Mouse (Mus musculus) kidney, embryonic 15.5 days (tissue): ENCODE measurements around the gene Atat1. TPM values are rescaled to one million over a fixed set of nuclear protein-coding genes. Genes with fewer than 3 reads are reported as not detected.

Source experiments
- ATAC-seq: fragments of 200-750 bp; cut with Nextera tagmentation; replicated peaks from 2 replicates; pipeline ENCODE4 v1.8.0; 2017; ENCODE audit warnings: moderate TSS enrichment; ENCODE audit not compliant: low FRiP score
- H3K27ac ChIP-seq: fragments of 300-500 bp; sonication (generic); 2 replicates; pipeline ENCODE4 v1.5.1; 2015; ENCODE audit warnings: mild to moderate bottlenecking, inconsistent platforms
- H3K27me3 ChIP-seq: fragments of 300-500 bp; sonication (generic); 2 replicates; pipeline ENCODE4 v1.6.1; 2015; ENCODE audit warnings: inconsistent platforms
- H3K36me3 ChIP-seq: fragments of 300-500 bp; sonication (generic); 2 replicates; pipeline ENCODE4 v1.6.1; 2015; ENCODE audit warnings: inconsistent platforms
- H3K4me1 ChIP-seq: fragments of 300-500 bp; sonication (generic); 2 replicates; pipeline ENCODE4 v1.6.1; 2015; ENCODE audit warnings: inconsistent platforms
- H3K4me2 ChIP-seq: fragments of 300-500 bp; sonication (generic); 2 replicates; pipeline ENCODE4 v1.6.1; 2015; ENCODE audit warnings: moderate library complexity, mild to moderate bottlenecking, inconsistent platforms
- H3K4me3 ChIP-seq: fragments of 300-500 bp; sonication (generic); replicated peaks from 2 replicates; pipeline ENCODE4 v1.5.1; 2015; ENCODE audit warnings: mild to moderate bottlenecking, inconsistent platforms
- H3K9ac ChIP-seq: fragments of 300-500 bp; sonication (generic); 2 replicates; pipeline ENCODE4 v1.6.1; 2015; ENCODE audit warnings: mild to moderate bottlenecking, inconsistent platforms
- H3K9me3 ChIP-seq: fragments of 300-500 bp; sonication (generic); replicated peaks from 2 replicates; pipeline ENCODE4 v1.6.1; 2016; ENCODE audit warnings: inconsistent platforms
- WGBS: fragments of 180-500 bp; shearing (Covaris S2); methylation state at CpG from one replicate; pipeline ENCODE4 v1.1.7; 2015; ENCODE audit warnings: mixed read lengths; 5-methylcytosine and 5-hydroxymethylcytosine counted together
- polyA plus RNA-seq: library from polyadenylated mRNA; unstranded; fragments of >200 nt; fragmentation: Nextera tagmentation; extraction: Ambion mirVana; gene quantifications from 2 replicates; pipeline ENCODE4 v1.2.1, GENCODE M21; 2015

The Atat1 gene
- polyA plus RNA-seq, 1 experiment from 2014 or later: 91.6 TPM

DNA sequence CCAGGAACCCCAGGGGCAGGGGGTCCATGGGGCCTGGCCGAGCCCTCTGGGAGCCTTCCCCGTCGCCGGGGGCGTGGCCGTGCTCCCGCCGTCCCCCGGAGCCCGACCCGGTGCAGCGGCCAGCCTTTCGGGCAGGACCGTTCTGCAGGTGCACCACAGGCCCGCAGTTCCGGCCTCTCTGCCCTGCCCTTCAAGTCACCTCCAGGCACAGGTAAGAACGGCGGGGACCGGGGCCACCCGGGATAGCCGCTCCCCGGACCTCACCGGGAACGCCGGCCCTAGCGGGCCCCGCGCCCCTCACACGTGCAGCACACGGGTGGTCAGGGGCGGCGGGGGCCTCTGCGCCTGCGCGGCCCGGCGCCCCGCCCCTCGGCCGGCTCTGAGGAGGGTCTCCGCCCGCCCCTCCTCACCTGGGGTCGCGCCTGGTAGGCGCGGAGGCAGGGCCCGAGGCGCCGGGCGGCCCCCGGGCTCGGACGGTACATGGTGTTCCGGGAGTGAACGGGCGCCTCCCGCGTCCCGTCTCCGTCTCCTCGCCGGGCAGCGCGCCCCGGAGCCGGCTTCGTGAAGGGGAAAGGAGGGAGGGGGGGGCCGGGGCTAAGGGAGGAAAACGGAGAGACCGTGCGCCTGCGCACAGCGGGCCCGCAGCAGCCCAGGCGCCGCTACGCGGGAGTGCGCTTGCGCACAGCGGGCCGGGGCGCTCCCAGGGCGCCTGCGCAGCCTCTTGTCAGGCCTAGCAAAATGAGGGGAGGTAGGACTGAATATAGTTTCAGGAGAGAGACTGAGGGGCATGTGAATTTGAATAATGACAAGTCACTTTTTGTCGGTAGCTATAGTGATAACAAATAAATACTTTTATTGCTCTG, 12.9 kb downstream of the Atat1 start, which contains the start of gene 2310061I04Rik:
2310061I04Rik (minus strand) TSS at position 651 of the 863 bp plus-strand sequence.
- Histone ChIP-seq H3K27ac (peak within 1 kb of the TSS; percentile 89), H3K4me1 (peaks cover 24% of the 10 kb centered on the region), H3K27me3 (no peaks in the 10 kb centered on the region), H3K4me2 (peak within 1 kb of the TSS; percentile 88), H3K36me3 (peaks cover 67% of the 10 kb centered on the region), H3K9me3 (no peaks in the 10 kb centered on the region), H3K9ac (peak within 1 kb of the TSS; percentile 83), H3K4me3 (peak within 1 kb of the TSS; percentile 79)
- under 1% methylated on average over 76 of the region's 86 CpGs for WGBS
- ATAC-seq: peak; percentile 93

GRCm38 (mm10) chr17:35887725-35888124, 22.1 kb downstream of the Atat1 start:
- H3K27me3 ChIP-seq: no peaks in the 10 kb centered on the region
- H3K4me1 ChIP-seq: no peaks in the 10 kb centered on the region
- no peak overlapping the region for H3K27ac ChIP-seq
- H3K36me3 ChIP-seq: peaks cover 98% of the 10 kb centered on the region
- no peaks in the 10 kb centered on the region for H3K9me3 ChIP-seq
- H3K9ac ChIP-seq: no peak overlapping the region
- no peak for ATAC-seq
- H3K4me2 ChIP-seq: no peak overlapping the region
- WGBS: 76% methylated on average over 13 of the region's 17 CpGs
- no peak overlapping the region for H3K4me3 ChIP-seq

DNA sequence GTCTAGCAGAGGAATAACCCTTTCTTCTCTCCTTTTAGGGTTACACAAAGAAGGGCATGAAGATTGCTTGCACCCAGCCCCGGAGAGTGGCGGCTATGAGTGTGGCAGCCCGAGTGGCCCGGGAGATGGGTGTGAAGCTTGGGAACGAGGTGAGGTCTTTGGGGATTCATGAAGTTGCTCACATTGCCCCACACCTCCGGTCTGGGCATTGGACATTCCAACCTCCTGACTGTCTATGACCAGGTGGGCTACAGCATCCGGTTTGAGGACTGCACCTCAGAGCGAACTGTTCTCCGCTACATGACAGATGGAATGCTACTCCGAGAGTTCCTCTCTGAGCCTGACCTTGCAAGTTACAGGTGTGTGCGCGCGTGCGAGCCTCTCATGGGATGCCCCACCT, 26.1 kb downstream of the Atat1 start:
- peaks cover 16% of the 10 kb centered on the region for H3K4me1 ChIP-seq
- WGBS: 95% methylated on average over 14 of the region's 14 CpGs
- H3K27me3 ChIP-seq: no peaks in the 10 kb centered on the region
- H3K9me3 ChIP-seq: no peaks in the 10 kb centered on the region
- H3K4me2 ChIP-seq: no peak overlapping the region
- H3K27ac ChIP-seq: no peak overlapping the region
- no peak for ATAC-seq
- H3K4me3 ChIP-seq: no peak overlapping the region
- peaks cover 73% of the 10 kb centered on the region for H3K36me3 ChIP-seq
- no peak overlapping the region for H3K9ac ChIP-seq

DNA sequence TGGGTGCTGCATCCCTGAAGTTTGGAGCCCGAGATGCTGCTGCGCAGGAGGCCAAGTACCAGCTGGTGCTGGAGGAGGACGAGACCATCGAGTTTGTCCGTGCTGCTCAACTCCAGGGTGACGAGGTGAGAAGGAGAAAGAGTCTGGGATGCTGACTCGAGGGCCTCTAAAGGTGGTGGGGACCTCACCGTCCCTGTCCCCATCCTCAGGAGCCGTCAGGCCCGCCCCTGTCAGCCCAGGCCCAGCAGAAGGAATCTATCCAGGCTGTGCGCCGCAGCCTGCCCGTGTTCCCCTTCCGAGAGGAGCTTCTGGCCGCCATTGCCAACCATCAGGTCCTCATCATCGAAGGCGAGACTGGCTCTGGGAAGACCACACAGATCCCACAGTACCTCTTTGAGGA, 27.0 kb downstream of the Atat1 start:
- Histone ChIP-seq H3K27me3 (no peaks in the 10 kb centered on the region), H3K27ac (no peak overlapping the region), H3K9ac (no peak overlapping the region), H3K36me3 (peaks cover 64% of the 10 kb centered on the region), H3K9me3 (no peaks in the 10 kb centered on the region), H3K4me1 (peaks cover 16% of the 10 kb centered on the region), H3K4me2 (no peak overlapping the region), H3K4me3 (no peak overlapping the region)
- no peak for ATAC-seq
- 93% methylated on average over 17 of the region's 17 CpGs for WGBS

GRCm38 (mm10) chr17:35879245-35880057, 30.4 kb downstream of the Atat1 start, which contains the start of gene Dhx16:
Gene Dhx16, plus strand, starts transcription at chr17:35879819.
- Histone ChIP-seq H3K4me3 (peak within 1 kb of the TSS; percentile 75), H3K36me3 (peaks cover 55% of the 10 kb centered on the region), H3K9ac (peak within 1 kb of the TSS; percentile 77), H3K27me3 (no peaks in the 10 kb centered on the region), H3K9me3 (no peaks in the 10 kb centered on the region), H3K4me2 (peak within 1 kb of the TSS; percentile 69), H3K27ac (peak within 1 kb of the TSS; percentile 41; the same call in 1 of the 2 replicates), H3K4me1 (peaks cover 16% of the 10 kb centered on the region)
- ATAC-seq: peak; percentile 90
- WGBS: 5% methylated on average over 65 of the region's 66 CpGs

- H3K27ac ChIP-seq: no peak overlapping the region
- WGBS: 79% methylated on average over 6 of the region's 6 CpGs
- peaks cover 29% of the 10 kb centered on the region for H3K4me1 ChIP-seq
- no peak overlapping the region for H3K9ac ChIP-seq
- no peaks in the 10 kb centered on the region for H3K27me3 ChIP-seq
- H3K36me3 ChIP-seq: peaks cover 37% of the 10 kb centered on the region
- no peak for ATAC-seq
- H3K9me3 ChIP-seq: no peaks in the 10 kb centered on the region
- H3K4me2 ChIP-seq: no peak overlapping the region
- H3K4me3 ChIP-seq: no peak overlapping the region
Observed at GRCm38 (mm10) chr17:35874721-35875120, 35.2 kb downstream of the Atat1 start.

DNA sequence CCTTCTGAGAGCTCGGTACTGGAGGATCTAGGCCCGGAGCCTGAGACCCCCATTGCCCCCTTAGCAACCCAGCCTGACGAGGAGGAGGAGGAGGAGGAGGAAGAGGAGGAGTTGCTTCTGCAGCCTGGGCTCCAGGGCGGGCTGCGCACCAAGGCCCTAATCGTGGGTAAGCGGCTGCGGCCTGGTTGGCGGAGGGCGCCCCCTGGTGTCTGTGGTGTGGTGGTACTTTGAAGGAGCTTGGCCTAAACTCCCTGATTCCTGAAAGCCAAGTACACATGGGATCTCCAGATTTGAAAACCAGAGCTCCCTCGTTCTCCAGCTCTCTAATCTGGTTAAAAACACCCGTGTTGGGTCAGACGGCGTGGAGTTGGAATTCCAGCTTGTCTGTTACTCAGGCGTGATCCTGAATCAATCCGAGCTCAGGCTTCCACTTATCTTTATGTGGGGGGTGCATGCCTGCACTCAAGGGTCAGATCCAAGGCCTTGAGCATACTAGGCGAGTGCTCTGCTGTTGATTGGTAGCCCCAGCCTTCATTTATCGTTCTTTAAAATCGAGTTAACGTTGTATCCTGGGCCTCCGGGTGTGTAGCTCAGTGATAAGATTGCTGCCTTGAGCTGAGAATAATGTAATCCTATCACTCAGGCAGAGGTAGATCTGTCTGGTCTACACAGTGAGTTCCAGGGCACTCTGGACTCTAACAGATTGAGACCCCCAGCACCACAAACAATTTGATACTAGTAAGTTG, 35.9 kb downstream of the Atat1 start:
- Histone ChIP-seq H3K9ac (0 out of 2 replicates have a peak overlapping the region, but pooled peaks have one; percentile 7), H3K4me3 (no peak overlapping the region)

DNA sequence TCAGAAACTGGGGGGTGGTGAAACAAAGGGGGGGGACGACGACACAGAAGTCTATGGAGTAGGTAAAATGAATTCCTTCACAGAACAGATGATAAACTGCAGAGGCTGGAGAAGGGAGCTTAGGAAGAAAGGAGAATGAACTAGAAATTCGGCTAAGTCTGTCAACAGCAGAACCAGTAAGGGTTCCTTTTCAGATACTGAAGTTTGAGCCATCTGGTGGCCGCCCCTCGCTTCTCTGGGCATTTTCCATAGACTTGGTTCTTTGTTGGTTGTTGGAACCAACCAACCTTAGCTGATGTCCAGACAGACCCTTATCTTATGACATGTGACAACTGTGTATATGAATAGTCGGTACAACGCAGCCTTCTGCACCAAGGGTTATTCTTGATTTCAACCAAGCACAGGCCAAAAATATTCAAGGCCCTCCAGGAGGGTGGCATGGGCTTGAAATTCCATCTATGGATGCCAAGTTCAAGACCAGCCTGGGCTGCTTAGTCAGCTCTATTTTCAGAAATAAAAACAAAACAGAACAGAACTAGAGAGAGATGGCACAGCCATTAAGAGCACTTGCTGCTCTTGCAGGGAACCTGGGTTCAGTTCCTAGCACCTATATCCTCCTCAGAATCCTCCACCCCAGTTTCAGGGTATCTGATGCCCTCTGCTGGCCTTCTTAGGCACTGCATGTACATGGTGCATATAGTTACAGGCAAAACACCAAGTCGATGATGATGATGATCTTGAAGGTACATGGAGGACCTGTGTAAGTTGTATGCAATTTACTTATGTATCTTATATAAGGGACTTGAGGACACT, 38.8 kb downstream of the Atat1 start:
- Histone ChIP-seq H3K9me3 (no peaks in the 10 kb centered on the region), H3K27me3 (no peaks in the 10 kb centered on the region), H3K4me1 (peaks cover 60% of the 10 kb centered on the region), H3K36me3 (peaks cover 28% of the 10 kb centered on the region), H3K9ac (no peak overlapping the region), H3K4me3 (peak overlapping the region; percentile 65), H3K27ac (peak overlapping the region; percentile 99), H3K4me2 (peak overlapping the region; percentile 85)
- 83% methylated on average over 8 of the region's 8 CpGs for WGBS
- ATAC-seq: no peak

More for the DNA sequence above, 35.9 kb downstream of the Atat1 start:
- Histone ChIP-seq H3K4me1 (peaks cover 33% of the 10 kb centered on the region), H3K27me3 (no peaks in the 10 kb centered on the region), H3K36me3 (peaks cover 37% of the 10 kb centered on the region), H3K9me3 (no peaks in the 10 kb centered on the region), H3K27ac (no peak overlapping the region), H3K4me2 (peak overlapping the region; percentile 39)
- 31% methylated on average over 21 of the region's 21 CpGs for WGBS
- ATAC-seq: no peak

DNA sequence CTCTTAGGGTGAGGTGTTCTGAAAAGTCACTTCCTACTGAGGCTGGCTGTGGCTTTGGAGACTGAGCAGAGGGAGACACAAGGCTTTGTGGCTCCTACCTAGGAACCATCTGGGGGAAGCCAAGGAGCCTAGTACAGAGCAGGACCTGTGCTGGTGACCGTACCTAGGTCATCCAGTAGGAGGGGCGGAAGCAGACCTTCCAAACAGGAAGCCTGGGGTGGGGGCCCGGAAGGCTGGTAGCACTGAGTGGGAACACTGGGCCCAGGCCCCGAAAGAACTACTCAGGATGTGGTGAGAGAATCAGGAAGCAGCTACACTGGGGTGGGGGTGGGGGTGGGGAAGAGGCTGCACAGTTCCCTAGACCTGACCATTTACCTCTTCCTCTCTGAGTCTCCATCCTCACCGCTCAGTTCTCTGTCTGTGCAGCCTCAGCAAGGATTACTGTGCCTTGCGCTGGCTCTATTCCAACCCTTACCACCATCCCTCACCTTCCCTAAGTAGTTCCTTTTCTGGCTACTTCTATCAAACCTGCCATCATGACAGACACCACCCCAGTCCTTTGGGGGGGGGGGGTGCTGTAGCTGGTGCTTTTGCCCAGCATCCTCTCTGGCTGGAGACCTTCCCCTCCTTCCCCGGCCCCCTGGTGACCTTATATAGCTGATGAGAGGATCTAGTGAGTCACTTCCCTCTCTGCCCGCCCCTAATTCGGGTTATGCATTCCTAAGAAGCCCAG, 39.6 kb downstream of the Atat1 start:
- 0 out of 2 replicates have a peak overlapping the region, but pooled peaks have one; percentile 72 for H3K9ac ChIP-seq
- H3K4me3 ChIP-seq: peak overlapping the region; percentile 65
- no peaks in the 10 kb centered on the region for H3K27me3 ChIP-seq
- no peaks in the 10 kb centered on the region for H3K9me3 ChIP-seq
- ATAC-seq: peak; percentile 7; the same call in 1 of the 2 replicates
- peaks cover 22% of the 10 kb centered on the region for H3K36me3 ChIP-seq
- peak overlapping the region; percentile 99 for H3K27ac ChIP-seq
- peak overlapping the region; percentile 85 for H3K4me2 ChIP-seq
- 48% methylated on average over 9 of the region's 9 CpGs for WGBS
- H3K4me1 ChIP-seq: peaks cover 62% of the 10 kb centered on the region

GRCm38 (mm10) chr17:35869346-35870067, 40.4 kb downstream of the Atat1 start:
- H3K27me3 ChIP-seq: no peaks in the 10 kb centered on the region
- no peaks in the 10 kb centered on the region for H3K9me3 ChIP-seq
- H3K27ac ChIP-seq: peak overlapping the region; percentile 99
- ATAC-seq: no peak
- H3K4me3 ChIP-seq: peak overlapping the region; percentile 65
- peak overlapping the region; percentile 72 for H3K9ac ChIP-seq
- peak overlapping the region; percentile 85 for H3K4me2 ChIP-seq
- 2% methylated on average over 7 of the region's 7 CpGs for WGBS
- H3K36me3 ChIP-seq: peaks cover 14% of the 10 kb centered on the region
- peaks cover 70% of the 10 kb centered on the region for H3K4me1 ChIP-seq
